Mouse (Mus musculus) liver, adult 2 months (tissue): ENCODE measurements around the gene Ncstn.

Source experiments
- CTCF ChIP-seq: fragments of 200-500 bp; IDR thresholded peaks from 2 replicates; pipeline ENCODE4 v1.5.1; 2011; ENCODE audit warnings: low read depth, low read length, control low read depth
- POLR2A ChIP-seq: fragments of 200-500 bp; IDR thresholded peaks from 2 replicates; pipeline ENCODE4 v1.6.1; 2011; ENCODE audit warnings: low read length, control low read depth; ENCODE audit not compliant: insufficient read depth; ENCODE audit errors: extremely low read depth

DNA sequence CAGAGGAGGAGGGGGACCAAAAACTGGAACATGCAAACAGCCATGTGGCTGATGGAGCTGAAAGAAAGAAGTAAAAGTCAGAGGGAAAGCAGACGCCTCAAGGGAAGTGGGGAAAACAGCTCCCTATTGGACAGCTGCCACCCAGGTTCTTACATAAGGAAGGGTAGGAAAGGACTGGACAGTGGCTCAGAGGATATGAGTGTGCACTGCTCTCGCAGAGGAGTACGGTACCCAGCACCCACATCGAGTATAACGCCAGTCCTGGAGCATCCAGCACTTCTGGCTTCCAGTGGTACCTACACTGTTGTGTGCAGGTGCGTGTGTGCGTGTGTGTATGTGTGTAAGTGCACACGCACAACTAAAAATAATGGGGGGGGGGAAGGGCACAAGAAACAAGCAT lies 36.2 kb downstream of the Ncstn start:
- TF ChIP-seq CTCF (no peak), POLR2A (no peak)
